Mouse (Mus musculus): ENCODE data around the gene Rassf10.

- TF ChIP-seq CTCF (IDR thresholded peaks at IDR 0.05) (no peak), EP300 (IDR thresholded peaks at IDR 0.05) (no peak)
Measured at GRCm38 (mm10) chr7:113005726-113006125, 52.0 kb downstream of the Rassf10 start.
